Mouse (Mus musculus): ENCODE data around the gene Cdk9. TPM values are rescaled to one million over a fixed set of nuclear protein-coding genes. Genes with fewer than 3 reads are reported as not detected.

The Cdk9 gene
- polyA plus RNA-seq, 1 experiment from 2014 or later: 68.7 TPM

- no peaks in the 10 kb centered on the region for H3K9me3 ChIP-seq (ENCODE audit: low read length)
- no peak for TF ChIP-seq EP300 (IDR thresholded peaks at IDR 0.05)
- TF ChIP-seq CTCF (IDR thresholded peaks at IDR 0.05): no peak
- peaks cover 16% of the 10 kb centered on the region; the same call in 1 of the 2 replicates for H3K36me3 ChIP-seq (ENCODE audit: insufficient read depth, low read length)
- H3K27me3 ChIP-seq (replicated peaks; ENCODE audit: insufficient read depth, low read length): no peaks in the 10 kb centered on the region
- H3K27ac ChIP-seq (ENCODE audit: low read length): no peak overlapping the region
- no peak overlapping the region for H3K9ac ChIP-seq (replicated peaks; ENCODE audit: low read depth)
- no peaks in the 10 kb centered on the region for H3K4me1 ChIP-seq (ENCODE audit: insufficient read depth, low read depth, low read length)
- ATAC-seq: no peak
- no peak for DNase-seq (ENCODE audit: low spot score)
- no peak overlapping the region for H3K4me3 ChIP-seq (ENCODE audit: low read depth, low read length)
- 68% methylated on average over 9 of the region's 9 CpGs for WGBS
- H3K4me2 ChIP-seq (replicated peaks; ENCODE audit: low read depth, low read length): no peak overlapping the region
Measured at GRCm38 (mm10) chr2:32671907-32672595, 40.8 kb downstream of the Cdk9 start.

DNA sequence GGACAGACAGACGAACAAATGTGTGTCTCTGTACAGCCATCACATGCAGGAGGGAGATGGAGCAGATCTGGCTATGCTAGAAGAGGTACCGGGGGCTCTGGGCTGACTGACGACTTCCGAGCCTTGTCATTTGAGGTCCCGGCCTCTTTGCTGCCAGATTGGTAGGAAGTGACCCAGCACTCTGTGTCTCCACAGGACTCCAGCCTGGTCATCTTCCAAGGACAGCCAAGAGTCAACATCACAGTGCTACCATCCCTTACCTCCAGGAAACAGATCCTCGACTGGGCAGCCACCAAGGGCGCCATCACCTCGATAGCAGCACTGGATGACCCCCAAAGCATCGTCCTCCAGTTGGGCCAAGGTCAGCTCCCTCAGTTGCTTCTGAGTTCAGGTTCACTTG, 41.7 kb downstream of the Cdk9 start:
- ATAC-seq (no peak), DNase-seq (ENCODE audit: low spot score) (no peak)
- no peaks in the 10 kb centered on the region for H3K4me1 ChIP-seq (ENCODE audit: insufficient read depth, low read depth, low read length)
- H3K4me3 ChIP-seq (ENCODE audit: low read depth, low read length): no peak overlapping the region
- TF ChIP-seq EP300 (IDR thresholded peaks at IDR 0.05) (no peak), CTCF (IDR thresholded peaks at IDR 0.05) (no peak)
- H3K27ac ChIP-seq (ENCODE audit: low read length): no peak overlapping the region
- H3K27me3 ChIP-seq (replicated peaks; ENCODE audit: insufficient read depth, low read length): no peaks in the 10 kb centered on the region
- no peak overlapping the region for H3K9ac ChIP-seq (replicated peaks; ENCODE audit: low read depth)
- H3K36me3 ChIP-seq (ENCODE audit: insufficient read depth, low read length): peaks cover 17% of the 10 kb centered on the region; the same call in 1 of the 2 replicates
- H3K9me3 ChIP-seq (ENCODE audit: low read length): no peaks in the 10 kb centered on the region
- no peak overlapping the region for H3K4me2 ChIP-seq (replicated peaks; ENCODE audit: low read depth, low read length)
- WGBS: 85% methylated on average over 9 of the region's 9 CpGs

DNA sequence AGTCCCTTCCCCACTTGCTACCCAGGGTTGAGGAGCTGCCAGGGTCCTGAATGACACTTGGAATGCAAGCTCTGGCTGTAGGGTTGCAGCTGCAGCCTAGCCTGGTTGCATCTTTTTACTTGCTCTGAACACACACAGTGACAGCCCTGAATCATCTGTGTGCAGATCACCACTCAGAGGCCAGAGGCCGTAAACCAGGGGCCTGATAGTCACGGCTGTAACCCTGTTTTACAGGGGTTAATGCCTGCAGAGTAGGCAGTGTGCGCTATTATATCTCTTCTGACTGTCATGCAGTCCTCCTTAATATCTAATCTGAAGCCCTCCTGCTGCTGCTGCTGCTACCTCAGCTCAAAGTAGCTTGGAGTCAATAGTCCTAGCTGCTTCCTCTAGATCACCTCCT, 43.0 kb downstream of the Cdk9 start:
- H3K4me1 ChIP-seq (ENCODE audit: insufficient read depth, low read depth, low read length): no peaks in the 10 kb centered on the region
- ATAC-seq: no peak
- no peak overlapping the region for H3K4me3 ChIP-seq (ENCODE audit: low read depth, low read length)
- 78% methylated on average over 3 of the region's 3 CpGs for WGBS
- no peaks in the 10 kb centered on the region for H3K9me3 ChIP-seq (ENCODE audit: low read length)
- H3K4me2 ChIP-seq (replicated peaks; ENCODE audit: low read depth, low read length): no peak overlapping the region
- no peak overlapping the region for H3K27ac ChIP-seq (ENCODE audit: low read length)
- DNase-seq (ENCODE audit: low spot score): no peak
- no peak for TF ChIP-seq EP300 (IDR thresholded peaks at IDR 0.05)
- TF ChIP-seq CTCF (IDR thresholded peaks at IDR 0.05): no peak
- H3K9ac ChIP-seq (replicated peaks; ENCODE audit: low read depth): no peak overlapping the region
- H3K36me3 ChIP-seq (ENCODE audit: insufficient read depth, low read length): peaks cover 12% of the 10 kb centered on the region; the same call in 1 of the 2 replicates
- H3K27me3 ChIP-seq (replicated peaks; ENCODE audit: insufficient read depth, low read length): no peaks in the 10 kb centered on the region

DNA sequence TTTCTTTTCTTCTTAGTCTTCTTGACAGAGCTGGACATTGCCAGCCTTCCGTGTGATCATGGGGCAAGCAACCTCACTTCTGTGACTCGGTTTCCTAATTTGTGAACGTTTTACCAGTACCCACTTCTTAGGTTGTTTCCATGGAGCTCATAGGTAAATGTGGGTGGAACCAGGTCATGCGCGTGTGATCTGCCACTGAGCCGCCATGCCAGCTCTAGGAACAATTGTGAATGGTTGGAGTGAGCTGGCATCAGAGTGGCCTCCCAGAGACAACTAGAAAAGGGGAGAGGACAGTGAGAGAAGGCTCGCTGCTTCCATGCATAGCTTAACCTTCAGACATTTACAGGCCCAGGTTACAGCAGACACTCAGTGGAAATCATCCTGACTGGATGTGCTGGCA, 44.7 kb downstream of the Cdk9 start:
- ATAC-seq: no peak
- peaks cover 10% of the 10 kb centered on the region; the same call in 1 of the 2 replicates for H3K36me3 ChIP-seq (ENCODE audit: insufficient read depth, low read length)
- H3K27ac ChIP-seq (ENCODE audit: low read length): no peak overlapping the region
- H3K4me2 ChIP-seq (replicated peaks; ENCODE audit: low read depth, low read length): no peak overlapping the region
- no peaks in the 10 kb centered on the region for H3K27me3 ChIP-seq (replicated peaks; ENCODE audit: insufficient read depth, low read length)
- 86% methylated on average over 7 of the region's 7 CpGs for WGBS
- H3K9ac ChIP-seq (replicated peaks; ENCODE audit: low read depth): no peak overlapping the region
- DNase-seq (ENCODE audit: low spot score): no peak
- TF ChIP-seq EP300 (IDR thresholded peaks at IDR 0.05) (no peak), CTCF (IDR thresholded peaks at IDR 0.05) (no peak)
- H3K9me3 ChIP-seq (ENCODE audit: low read length): no peaks in the 10 kb centered on the region
- no peaks in the 10 kb centered on the region for H3K4me1 ChIP-seq (ENCODE audit: insufficient read depth, low read depth, low read length)
- no peak overlapping the region for H3K4me3 ChIP-seq (ENCODE audit: low read depth, low read length)

DNA sequence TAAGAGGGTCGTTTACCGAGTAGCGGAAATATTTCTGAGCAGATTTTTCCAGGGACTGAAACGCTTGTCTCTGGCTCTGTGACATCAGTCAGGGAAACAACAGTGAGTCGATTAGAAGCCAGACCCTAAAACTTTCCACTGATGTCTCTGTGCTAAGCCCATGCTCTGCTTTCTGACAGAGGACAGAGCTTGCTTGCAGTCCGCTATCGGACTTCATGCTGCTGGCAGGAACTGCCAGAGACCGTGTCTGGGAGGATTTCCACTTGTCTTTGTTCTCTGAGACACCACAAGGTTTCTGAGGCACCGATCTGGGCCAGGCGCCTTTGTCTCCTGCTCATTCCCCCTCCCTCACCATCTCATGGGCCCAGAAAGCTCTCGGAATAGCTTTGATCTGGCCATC, 45.1 kb downstream of the Cdk9 start:
- DNase-seq (ENCODE audit: low spot score): no peak
- no peak overlapping the region for H3K27ac ChIP-seq (ENCODE audit: low read length)
- H3K27me3 ChIP-seq (replicated peaks; ENCODE audit: insufficient read depth, low read length): no peaks in the 10 kb centered on the region
- H3K9me3 ChIP-seq (ENCODE audit: low read length): no peaks in the 10 kb centered on the region
- H3K9ac ChIP-seq (replicated peaks; ENCODE audit: low read depth): no peak overlapping the region
- WGBS: 40% methylated on average over 11 of the region's 11 CpGs
- no peak overlapping the region for H3K4me2 ChIP-seq (replicated peaks; ENCODE audit: low read depth, low read length)
- ATAC-seq: peak; percentile 39
- H3K4me1 ChIP-seq (ENCODE audit: insufficient read depth, low read depth, low read length): no peaks in the 10 kb centered on the region
- H3K36me3 ChIP-seq (ENCODE audit: insufficient read depth, low read length): peaks cover 6% of the 10 kb centered on the region; the same call in 1 of the 2 replicates
- H3K4me3 ChIP-seq (ENCODE audit: low read depth, low read length): no peak overlapping the region
- TF ChIP-seq CTCF (IDR thresholded peaks at IDR 0.05): no peak
- no peak for TF ChIP-seq EP300 (IDR thresholded peaks at IDR 0.05)

DNA sequence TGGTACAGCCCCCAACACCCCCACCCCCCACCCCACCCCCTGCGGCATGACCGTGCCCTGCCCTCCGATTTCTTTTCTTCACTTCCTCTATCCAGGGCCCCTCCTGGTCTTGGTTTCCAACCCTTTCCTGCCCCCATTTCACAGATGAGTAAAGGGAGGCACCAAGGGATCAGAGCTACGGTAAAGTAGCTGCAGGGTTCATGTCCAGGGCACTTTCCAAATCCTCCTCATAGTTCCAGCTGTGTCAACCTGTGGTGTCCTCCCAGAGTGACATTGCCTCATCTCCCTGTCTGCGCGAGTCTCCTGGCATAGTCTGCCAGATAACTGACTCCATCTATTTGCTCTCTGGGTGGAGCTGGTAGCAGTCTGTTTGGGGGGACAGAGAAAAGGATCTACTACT, 47.0 kb downstream of the Cdk9 start:
- DNase-seq (ENCODE audit: low spot score) (no peak), ATAC-seq (no peak)
- H3K4me2 ChIP-seq (replicated peaks; ENCODE audit: low read depth, low read length): no peak overlapping the region
- no peaks in the 10 kb centered on the region for H3K27me3 ChIP-seq (replicated peaks; ENCODE audit: insufficient read depth, low read length)
- 67% methylated on average over 6 of the region's 6 CpGs for WGBS
- no peak overlapping the region for H3K27ac ChIP-seq (ENCODE audit: low read length)
- no peak overlapping the region for H3K4me3 ChIP-seq (ENCODE audit: low read depth, low read length)
- no peak overlapping the region for H3K9ac ChIP-seq (replicated peaks; ENCODE audit: low read depth)
- no peak for TF ChIP-seq CTCF (IDR thresholded peaks at IDR 0.05)
- TF ChIP-seq EP300 (IDR thresholded peaks at IDR 0.05): no peak
- H3K9me3 ChIP-seq (ENCODE audit: low read length): no peaks in the 10 kb centered on the region
- peaks cover 5% of the 10 kb centered on the region; the same call in 1 of the 2 replicates for H3K36me3 ChIP-seq (ENCODE audit: insufficient read depth, low read length)
- no peaks in the 10 kb centered on the region for H3K4me1 ChIP-seq (ENCODE audit: insufficient read depth, low read depth, low read length)

Data from lung, postnatal 0 days (tissue).